Mouse (Mus musculus): ENCODE results near the gene Atg4d.

DNA sequence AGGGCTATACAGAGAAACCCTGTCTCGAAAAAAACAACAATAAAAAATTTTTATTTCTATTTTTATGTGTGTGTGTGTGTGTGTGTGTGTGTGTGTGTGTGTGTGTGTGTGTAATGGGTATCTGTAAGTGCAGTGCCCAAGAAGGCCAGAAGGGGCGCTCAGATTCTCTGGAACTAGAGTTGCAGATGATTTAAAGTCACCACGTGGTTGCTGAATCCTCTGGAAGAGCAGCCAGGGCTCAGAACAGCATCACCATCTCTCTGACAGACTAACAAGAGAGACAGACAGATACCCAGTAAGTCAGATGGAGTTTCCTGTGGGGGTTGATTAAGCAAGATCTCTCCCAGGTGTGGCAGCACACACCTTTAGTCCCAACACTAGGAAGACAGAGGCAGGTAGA is 45.3 kb upstream of the Atg4d start:
- TF ChIP-seq CTCF (IDR thresholded peaks at IDR 0.05; ENCODE audit: control insufficient read depth, insufficient read depth, insufficient read length) (no peak), FOSL1 (IDR thresholded peaks at IDR 0.05; ENCODE audit: insufficient read depth, low read length, poor library complexity, severe bottlenecking) (no peak), MAX (IDR thresholded peaks at IDR 0.05) (no peak), CEBPB (IDR thresholded peaks at IDR 0.05; ENCODE audit: low read depth) (no peak), USF1 (IDR thresholded peaks at IDR 0.05; ENCODE audit: low read depth) (no peak), MYOD1 (IDR thresholded peaks at IDR 0.05; ENCODE audit: control insufficient read depth, insufficient read length, low read depth) (no peak)

Measured in C2C12 (cell line).